Mouse (Mus musculus): ENCODE measurements around the gene Prr30. TPM values are rescaled to one million over a fixed set of nuclear protein-coding genes. Genes with fewer than 3 reads are reported as not detected.
"Not testable (repeated sequence)": the region's sequence is repeated elsewhere in the genome, so short reads cannot be mapped to it uniquely, and the experiment has no call there.

Prr30 gene
- total RNA-seq (2012; rRNA removed) = not detected in 2 replicates

DNA sequence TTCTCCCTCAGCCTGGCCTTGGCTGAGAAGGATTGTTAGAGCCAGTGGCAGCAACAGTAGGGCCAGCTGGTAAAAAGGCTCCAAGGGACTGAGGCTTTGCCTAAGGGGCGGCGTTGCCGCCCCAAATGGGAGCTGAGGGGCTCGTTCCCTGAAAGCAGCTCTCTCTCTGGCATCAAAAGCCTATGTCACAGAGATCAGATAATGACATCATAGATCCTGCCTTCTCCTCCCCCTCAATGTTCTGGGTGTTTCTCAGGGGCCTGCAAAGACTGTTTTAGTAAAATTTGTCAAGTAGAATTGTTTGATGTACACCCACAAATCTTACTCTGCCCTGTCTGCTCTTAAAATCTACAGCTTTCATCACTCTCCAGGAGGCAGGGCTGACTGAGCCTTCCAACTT, at the start of gene Prr30:
Gene Prr30, minus strand, starts transcription at position 101 of the 400 bp plus-strand sequence.
- no peaks in the 10 kb centered on the region for H3K36me3 ChIP-seq (ENCODE audit: control insufficient read depth, insufficient read depth, low read length, poor library complexity, severe bottlenecking)
- H3K4me1 ChIP-seq (ENCODE audit: control insufficient read depth in 2 of 2, insufficient read depth in 2 of 2, low read length in 2 of 2, poor library complexity in 1 of 2) = no peaks in the 10 kb centered on the region
- no peak within 1 kb of the TSS for H3K27ac ChIP-seq (ENCODE audit: insufficient read depth, low read depth, low read length, poor library complexity, severe bottlenecking)
- in situ Hi-C loops (cut with MboI; ENCODE audit: low sequenced_read_pairs in 2 of 2, unreplicated experiment in 2 of 2) = no loop called here
- TF ChIP-seq ZC3H11A (IDR thresholded peaks at IDR 0.05; ENCODE audit: borderline replicate concordance, low read depth, low read length) = no peak
- no peak for TF ChIP-seq CHD2 (IDR thresholded peaks at IDR 0.05; ENCODE audit: low read depth, low read length)
- no peak for TF ChIP-seq MAFK (IDR thresholded peaks at IDR 0.05; ENCODE audit: insufficient read depth, low read depth, low read length)
- no peak for TF ChIP-seq HCFC1 (IDR thresholded peaks at IDR 0.05; ENCODE audit: borderline replicate concordance, insufficient read depth, low read length)
- no peaks in the 10 kb centered on the region for H3K9me3 ChIP-seq (ENCODE audit: control insufficient read depth, insufficient read depth, low read depth, low read length)
- H3K9ac ChIP-seq (ENCODE audit: insufficient read depth, low read depth, low read length, poor library complexity, severe bottlenecking) = no peak within 1 kb of the TSS
- no peak for DNase-seq (ENCODE audit: low read depth, low spot score)
- no peak within 1 kb of the TSS for H3K4me3 ChIP-seq (ENCODE audit: insufficient read depth in 1 of 2, low read depth in 1 of 2, low read length in 2 of 2, poor library complexity in 1 of 2, severe bottlenecking in 1 of 2)

DNA sequence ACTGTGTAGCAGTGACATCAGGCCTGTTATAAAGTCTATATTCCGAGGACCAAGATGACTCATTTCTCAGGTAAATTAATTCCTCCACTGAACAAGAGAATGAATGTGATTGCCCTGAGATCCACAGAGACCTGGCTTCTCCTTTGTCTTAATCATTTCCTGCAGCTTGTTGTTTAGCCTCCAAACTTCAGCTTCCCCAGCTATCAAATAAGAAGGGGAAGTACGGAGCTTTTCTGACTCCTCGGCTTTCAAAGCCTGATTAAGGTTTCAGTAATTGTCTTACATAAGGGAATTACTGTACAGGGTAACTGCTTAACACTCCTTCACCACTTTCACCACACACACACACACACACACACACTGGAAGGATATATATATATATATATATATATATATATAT, 46.7 kb upstream of the Prr30 start:
- no peak overlapping the region for H3K9ac ChIP-seq (ENCODE audit: insufficient read depth, low read depth, low read length, poor library complexity, severe bottlenecking)
- no peak overlapping the region for H3K27ac ChIP-seq (ENCODE audit: insufficient read depth, low read depth, low read length, poor library complexity, severe bottlenecking)
- in situ Hi-C loops (cut with MboI; ENCODE audit: low sequenced_read_pairs in 2 of 2, unreplicated experiment in 2 of 2) = no loop called here
- no peaks in the 10 kb centered on the region for H3K4me1 ChIP-seq (ENCODE audit: control insufficient read depth in 2 of 2, insufficient read depth in 2 of 2, low read length in 2 of 2, poor library complexity in 1 of 2)
- TF ChIP-seq CHD2 (IDR thresholded peaks at IDR 0.05; ENCODE audit: low read depth, low read length) = no peak
- no peak for TF ChIP-seq MAFK (IDR thresholded peaks at IDR 0.05; ENCODE audit: insufficient read depth, low read depth, low read length)
- no peak for TF ChIP-seq ZC3H11A (IDR thresholded peaks at IDR 0.05; ENCODE audit: borderline replicate concordance, low read depth, low read length)
- no peak for TF ChIP-seq HCFC1 (IDR thresholded peaks at IDR 0.05; ENCODE audit: borderline replicate concordance, insufficient read depth, low read length)
- no peak for TF ChIP-seq ZNF384 (IDR thresholded peaks at IDR 0.05; ENCODE audit: low read depth, low read length)
- H3K36me3 ChIP-seq (ENCODE audit: control insufficient read depth, insufficient read depth, low read length, poor library complexity, severe bottlenecking) = no peaks in the 10 kb centered on the region
- H3K4me3 ChIP-seq (ENCODE audit: insufficient read depth in 1 of 2, low read depth in 1 of 2, low read length in 2 of 2, poor library complexity in 1 of 2, severe bottlenecking in 1 of 2) = no peak overlapping the region
- H3K9me3 ChIP-seq (ENCODE audit: control insufficient read depth, insufficient read depth, low read depth, low read length) = no peaks in the 10 kb centered on the region
- no peak for DNase-seq (ENCODE audit: low read depth, low spot score)

DNA sequence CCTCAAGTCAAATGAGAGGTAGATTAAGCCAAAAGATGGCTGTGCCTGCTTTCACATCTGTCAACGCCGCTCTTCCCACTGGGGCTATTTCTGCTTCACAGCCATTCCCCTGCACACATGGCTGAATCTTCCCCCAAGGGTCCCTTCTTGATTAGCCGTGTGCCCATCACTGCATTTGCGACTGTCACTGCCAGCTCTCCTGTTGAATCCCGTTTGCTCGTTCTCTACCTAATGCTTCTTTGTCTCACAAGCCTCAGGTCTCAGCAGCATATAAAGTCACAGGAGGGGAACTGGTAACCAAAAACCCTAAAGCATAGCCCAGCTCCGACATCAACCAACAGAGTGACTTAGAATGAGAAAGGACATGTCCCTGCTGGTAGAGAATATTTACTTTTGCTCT, 45.6 kb upstream of the Prr30 start:
- in situ Hi-C loops (cut with MboI; ENCODE audit: low sequenced_read_pairs in 2 of 2, unreplicated experiment in 2 of 2) = no loop called here
- H3K4me3 ChIP-seq (ENCODE audit: insufficient read depth in 1 of 2, low read depth in 1 of 2, low read length in 2 of 2, poor library complexity in 1 of 2, severe bottlenecking in 1 of 2) = no peak overlapping the region
- no peak for TF ChIP-seq ZNF384 (IDR thresholded peaks at IDR 0.05; ENCODE audit: low read depth, low read length)
- no peak for TF ChIP-seq MAFK (IDR thresholded peaks at IDR 0.05; ENCODE audit: insufficient read depth, low read depth, low read length)
- TF ChIP-seq CHD2 (IDR thresholded peaks at IDR 0.05; ENCODE audit: low read depth, low read length) = no peak
- TF ChIP-seq HCFC1 (IDR thresholded peaks at IDR 0.05; ENCODE audit: borderline replicate concordance, insufficient read depth, low read length) = no peak
- no peak for TF ChIP-seq ZC3H11A (IDR thresholded peaks at IDR 0.05; ENCODE audit: borderline replicate concordance, low read depth, low read length)
- DNase-seq (ENCODE audit: low read depth, low spot score) = no peak
- no peak overlapping the region for H3K27ac ChIP-seq (ENCODE audit: insufficient read depth, low read depth, low read length, poor library complexity, severe bottlenecking)
- no peaks in the 10 kb centered on the region for H3K4me1 ChIP-seq (ENCODE audit: control insufficient read depth in 2 of 2, insufficient read depth in 2 of 2, low read length in 2 of 2, poor library complexity in 1 of 2)
- H3K9me3 ChIP-seq (ENCODE audit: control insufficient read depth, insufficient read depth, low read depth, low read length) = no peaks in the 10 kb centered on the region
- no peak overlapping the region for H3K9ac ChIP-seq (ENCODE audit: insufficient read depth, low read depth, low read length, poor library complexity, severe bottlenecking)
- no peaks in the 10 kb centered on the region for H3K36me3 ChIP-seq (ENCODE audit: control insufficient read depth, insufficient read depth, low read length, poor library complexity, severe bottlenecking)

DNA sequence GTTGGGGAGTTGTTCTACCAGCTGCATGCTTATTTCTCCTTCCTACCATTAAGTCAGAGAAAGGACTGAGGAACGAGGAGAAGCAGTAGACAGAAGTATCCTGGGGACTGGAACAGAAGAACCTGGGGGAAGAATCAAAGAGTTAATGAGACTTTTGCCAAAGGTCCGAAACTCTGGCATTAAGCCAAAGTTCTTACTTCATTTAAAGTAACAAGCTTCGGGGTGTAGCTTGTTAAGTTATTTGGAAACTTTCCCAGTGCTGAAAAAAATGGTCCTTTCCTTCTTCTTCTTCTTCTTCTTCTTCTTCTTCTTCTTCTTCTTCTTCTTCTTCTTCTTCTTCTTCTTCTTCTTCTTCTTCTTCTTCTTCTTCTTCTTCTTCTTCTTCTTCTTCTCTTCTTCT, 44.3 kb upstream of the Prr30 start:
- in situ Hi-C loops (cut with MboI; ENCODE audit: low sequenced_read_pairs in 2 of 2, unreplicated experiment in 2 of 2); H3K36me3 ChIP-seq (ENCODE audit: control insufficient read depth, insufficient read depth, low read length, poor library complexity, severe bottlenecking); DNase-seq (ENCODE audit: low read depth, low spot score); H3K4me3 ChIP-seq (ENCODE audit: insufficient read depth in 1 of 2, low read depth in 1 of 2, low read length in 2 of 2, poor library complexity in 1 of 2, severe bottlenecking in 1 of 2); H3K27ac ChIP-seq (ENCODE audit: insufficient read depth, low read depth, low read length, poor library complexity, severe bottlenecking); H3K9ac ChIP-seq (ENCODE audit: insufficient read depth, low read depth, low read length, poor library complexity, severe bottlenecking); H3K4me1 ChIP-seq (ENCODE audit: control insufficient read depth in 2 of 2, insufficient read depth in 2 of 2, low read length in 2 of 2, poor library complexity in 1 of 2); H3K9me3 ChIP-seq (ENCODE audit: control insufficient read depth, insufficient read depth, low read depth, low read length): not testable (repeated sequence)

DNA sequence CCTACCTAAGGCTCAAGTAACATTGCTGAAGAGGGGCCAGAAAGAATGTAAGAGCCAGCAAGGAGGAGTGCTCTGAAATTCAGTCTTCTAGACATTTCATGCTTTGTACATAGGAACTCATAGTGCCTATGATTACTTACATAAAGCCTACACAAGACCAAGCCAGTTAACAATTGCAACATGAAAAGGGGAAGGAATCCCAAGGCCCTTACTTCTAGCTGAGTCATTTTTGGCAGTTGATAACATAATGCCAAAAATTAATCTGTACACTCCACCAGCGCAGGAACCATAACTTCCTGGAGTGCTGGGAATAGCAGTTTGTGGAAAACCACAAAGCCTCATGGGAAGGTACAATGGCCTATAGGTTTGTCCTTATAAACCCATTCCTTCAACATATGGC, 37.8 kb upstream of the Prr30 start:
- Histone ChIP-seq H3K4me3 (ENCODE audit: insufficient read depth in 1 of 2, low read depth in 1 of 2, low read length in 2 of 2, poor library complexity in 1 of 2, severe bottlenecking in 1 of 2) (no peak overlapping the region), H3K9ac (ENCODE audit: insufficient read depth, low read depth, low read length, poor library complexity, severe bottlenecking) (no peak overlapping the region), H3K27ac (ENCODE audit: insufficient read depth, low read depth, low read length, poor library complexity, severe bottlenecking) (no peak overlapping the region), H3K4me1 (ENCODE audit: control insufficient read depth in 2 of 2, insufficient read depth in 2 of 2, low read length in 2 of 2, poor library complexity in 1 of 2) (no peaks in the 10 kb centered on the region), H3K9me3 (ENCODE audit: control insufficient read depth, insufficient read depth, low read depth, low read length) (no peaks in the 10 kb centered on the region; the same call in 1 of the 2 replicates), H3K36me3 (ENCODE audit: control insufficient read depth, insufficient read depth, low read length, poor library complexity, severe bottlenecking) (no peaks in the 10 kb centered on the region)
- TF ChIP-seq ZNF384 (IDR thresholded peaks at IDR 0.05; ENCODE audit: low read depth, low read length) (no peak), MAFK (IDR thresholded peaks at IDR 0.05; ENCODE audit: insufficient read depth, low read depth, low read length) (no peak), HCFC1 (IDR thresholded peaks at IDR 0.05; ENCODE audit: borderline replicate concordance, insufficient read depth, low read length) (no peak), ZC3H11A (IDR thresholded peaks at IDR 0.05; ENCODE audit: borderline replicate concordance, low read depth, low read length) (no peak), CHD2 (IDR thresholded peaks at IDR 0.05; ENCODE audit: low read depth, low read length) (no peak)
- in situ Hi-C loops (cut with MboI; ENCODE audit: low sequenced_read_pairs in 2 of 2, unreplicated experiment in 2 of 2) = no loop called here
- no peak for DNase-seq (ENCODE audit: low read depth, low spot score)

Measured in ES-E14 (cell line).